Mouse (Mus musculus) myocyte (in vitro differentiated cells): Measurements from ENCODE around the gene Hmga2. TPM values are rescaled to one million over a fixed set of nuclear protein-coding genes. Genes with fewer than 3 reads are reported as not detected.
A peak's percentile ranks its signal among the peaks of the same experiment; 100 is the strongest.

Source experiments
- H3K27me3 ChIP-seq: one replicate; pipeline ENCODE4 v1.6.1; 2011; ENCODE audit not compliant: control insufficient read depth, insufficient read depth, insufficient read length
- H3K36me3 ChIP-seq: one replicate; pipeline ENCODE4 v1.6.1; 2011; ENCODE audit not compliant: control insufficient read depth, insufficient read depth
- H3K4me2 ChIP-seq: one replicate; pipeline ENCODE4 v1.6.1; 2011; ENCODE audit warnings: low read depth, control low read depth
- H3K4me3 ChIP-seq: one replicate; pipeline ENCODE4 v1.5.1; 2011; ENCODE audit warnings: mild to moderate bottlenecking, control low read depth, moderate library complexity
- H3K79me2 ChIP-seq: one replicate; pipeline ENCODE4 v1.6.1; 2011; ENCODE audit not compliant: control insufficient read depth, insufficient read depth
- H3ac ChIP-seq: one replicate; pipeline ENCODE4 v1.6.1; 2011; ENCODE audit not compliant: control insufficient read depth, insufficient read length
- CEBPB ChIP-seq: IDR thresholded peaks from 2 replicates; pipeline ENCODE4 v1.6.1; 2011; ENCODE audit warnings: mild to moderate bottlenecking, moderate library complexity; ENCODE audit not compliant: poor library complexity, insufficient read depth, severe bottlenecking
- E2F4 ChIP-seq: IDR thresholded peaks from one replicate; pipeline ENCODE4 v1.6.1; 2011; ENCODE audit warnings: mild to moderate bottlenecking, control low read depth, moderate library complexity; ENCODE audit not compliant: insufficient read depth
- MAX ChIP-seq: IDR thresholded peaks from one replicate; pipeline ENCODE4 v1.6.1; 2011; ENCODE audit warnings: low read depth, mild to moderate bottlenecking, control low read depth
- MYOD1 ChIP-seq, 3 experiments: IDR thresholded peaks; one replicate each; pipeline ENCODE4 v1.6.1; 2011; ENCODE audit warnings: control low read depth in 2 of 3, low read depth in 2 of 3, mild to moderate bottlenecking in 2 of 3, moderate library complexity in 1 of 3; ENCODE audit not compliant: insufficient read length in 2 of 3, control insufficient read depth in 1 of 3
- MYOG ChIP-seq, 3 experiments: IDR thresholded peaks; one replicate each; pipeline ENCODE4 v1.6.1; 2011; ENCODE audit warnings: control low read depth in 2 of 3, low read depth in 2 of 3, mild to moderate bottlenecking in 2 of 3; ENCODE audit not compliant: insufficient read length in 2 of 3, control insufficient read depth in 1 of 3, insufficient read depth in 1 of 3
- POLR2A ChIP-seq: IDR thresholded peaks from one replicate; pipeline ENCODE4 v1.6.1; 2011; ENCODE audit warnings: low read depth, mild to moderate bottlenecking, control low read depth, moderate library complexity; ENCODE audit not compliant: insufficient read length
- POLR2AphosphoS2 ChIP-seq: IDR thresholded peaks from one replicate; pipeline ENCODE4 v1.6.1; 2011; ENCODE audit warnings: low read depth, control low read depth; ENCODE audit not compliant: insufficient read length
- REST ChIP-seq: IDR thresholded peaks from one replicate; pipeline ENCODE4 v1.6.1; 2011; ENCODE audit warnings: mild to moderate bottlenecking, control low read depth, moderate library complexity; ENCODE audit not compliant: insufficient read depth, insufficient read length
- SRF ChIP-seq: IDR thresholded peaks from one replicate; pipeline ENCODE4 v1.6.1; 2011; ENCODE audit warnings: low read depth; ENCODE audit not compliant: control insufficient read depth, insufficient read length
- TCF12 ChIP-seq: IDR thresholded peaks from one replicate; pipeline ENCODE4 v1.6.1; 2011; ENCODE audit warnings: mild to moderate bottlenecking, control low read depth; ENCODE audit not compliant: poor library complexity, insufficient read depth, severe bottlenecking
- TCF3 ChIP-seq: IDR thresholded peaks from one replicate; pipeline ENCODE4 v1.6.1; 2011; ENCODE audit warnings: low read depth, control low read depth; ENCODE audit not compliant: insufficient read length
- USF1 ChIP-seq: IDR thresholded peaks from one replicate; pipeline ENCODE4 v1.6.1; 2011; ENCODE audit warnings: low read depth, mild to moderate bottlenecking, control low read depth, moderate library complexity
- polyA plus RNA-seq: library from polyadenylated mRNA; unstranded; fragments of >200 nt; fragmentation: generic; extraction: Trizol; gene quantifications from one replicate; pipeline ENCODE4 v1.2.1, GENCODE M21; 2012; ENCODE audit warnings: missing spikeins

Hmga2 gene
- polyA plus RNA-seq, 1 experiment = 4.3 TPM

- Histone ChIP-seq H3K4me3 (no peak overlapping the region), H3ac (no peak overlapping the region), H3K36me3 (peaks cover 12% of the 10 kb centered on the region), H3K4me2 (no peak overlapping the region), H3K27me3 (no peaks in the 10 kb centered on the region), H3K79me2 (no peaks in the 10 kb centered on the region)
- TF ChIP-seq REST (no peak), CEBPB (no peak), MAX (no peak), POLR2A (no peak), USF1 (no peak), POLR2AphosphoS2 (no peak), TCF12 (no peak), E2F4 (no peak), TCF3 (no peak)
Measured at GRCm38 (mm10) chr10:120449661-120450284, 26.5 kb downstream of the Hmga2 start.

GRCm38 (mm10) chr10:120446799-120447198 is 29.5 kb downstream of the Hmga2 start:
- peaks cover 31% of the 10 kb centered on the region for H3K36me3 ChIP-seq
- no peak overlapping the region for H3K4me3 ChIP-seq
- H3ac ChIP-seq = no peak overlapping the region
- H3K4me2 ChIP-seq = no peak overlapping the region
- H3K79me2 ChIP-seq = no peaks in the 10 kb centered on the region
- H3K27me3 ChIP-seq = no peaks in the 10 kb centered on the region
- TF ChIP-seq REST = no peak
- TF ChIP-seq SRF = peak; percentile 20
- peak in 1 of 3 experiments; percentile 12 for TF ChIP-seq MYOG (IDR thresholded peaks at IDR 0.05; ENCODE audit: control insufficient read depth in 1 of 3, insufficient read depth in 1 of 3, insufficient read length in 2 of 3, low read depth in 2 of 3)

GRCm38 (mm10) chr10:120446206-120446605 is 30.1 kb downstream of the Hmga2 start:
- H3ac ChIP-seq = no peak overlapping the region
- peaks cover 31% of the 10 kb centered on the region for H3K36me3 ChIP-seq
- no peak overlapping the region for H3K4me2 ChIP-seq
- no peaks in the 10 kb centered on the region for H3K79me2 ChIP-seq
- no peak overlapping the region for H3K4me3 ChIP-seq
- TF ChIP-seq POLR2AphosphoS2 (no peak), TCF12 (no peak), USF1 (no peak), SRF (no peak)
- H3K27me3 ChIP-seq = no peaks in the 10 kb centered on the region

- no peak for TF ChIP-seq MYOD1 (IDR thresholded peaks at IDR 0.05; ENCODE audit: control insufficient read depth in 1 of 3, insufficient read length in 2 of 3, low read depth in 2 of 3)
- no peak for TF ChIP-seq USF1
- TF ChIP-seq E2F4 = no peak
- no peak for TF ChIP-seq TCF3
- no peak for TF ChIP-seq MAX
- Histone ChIP-seq H3K36me3 (peaks cover 42% of the 10 kb centered on the region), H3K4me2 (no peak overlapping the region)
Measured at GRCm38 (mm10) chr10:120444463-120445070, 31.7 kb downstream of the Hmga2 start.

GRCm38 (mm10) chr10:120443757-120444311 is 32.4 kb downstream of the Hmga2 start:
- TF ChIP-seq E2F4 (no peak), MYOG (IDR thresholded peaks at IDR 0.05; ENCODE audit: control insufficient read depth in 1 of 3, insufficient read depth in 1 of 3, insufficient read length in 2 of 3, low read depth in 2 of 3) (no peak), SRF (no peak)
- Histone ChIP-seq H3K4me2 (no peak overlapping the region), H3ac (no peak overlapping the region), H3K4me3 (no peak overlapping the region), H3K79me2 (no peaks in the 10 kb centered on the region), H3K27me3 (no peaks in the 10 kb centered on the region), H3K36me3 (peaks cover 42% of the 10 kb centered on the region)

More at GRCm38 (mm10) chr10:120444463-120445070, 31.7 kb downstream of the Hmga2 start:
- H3K4me3 ChIP-seq = no peak overlapping the region
- H3K27me3 ChIP-seq = no peaks in the 10 kb centered on the region
- no peaks in the 10 kb centered on the region for H3K79me2 ChIP-seq
- H3ac ChIP-seq = no peak overlapping the region

- peaks cover 46% of the 10 kb centered on the region for H3K36me3 ChIP-seq
- no peak overlapping the region for H3K4me2 ChIP-seq
- TF ChIP-seq POLR2AphosphoS2 = no peak
- no peak for TF ChIP-seq MYOD1 (IDR thresholded peaks at IDR 0.05; ENCODE audit: control insufficient read depth in 1 of 3, insufficient read length in 2 of 3, low read depth in 2 of 3)
- TF ChIP-seq TCF12 = no peak
- no peak for TF ChIP-seq SRF
- no peak for TF ChIP-seq TCF3
- no peak for TF ChIP-seq USF1
- no peak for TF ChIP-seq POLR2A
- no peak for TF ChIP-seq REST
- TF ChIP-seq CEBPB = no peak
- TF ChIP-seq E2F4 = no peak
- no peak for TF ChIP-seq MAX
- TF ChIP-seq MYOG (IDR thresholded peaks at IDR 0.05; ENCODE audit: control insufficient read depth in 1 of 3, insufficient read depth in 1 of 3, insufficient read length in 2 of 3, low read depth in 2 of 3) = no peak
- H3K4me3 ChIP-seq = no peak overlapping the region
- H3ac ChIP-seq = no peak overlapping the region
- H3K79me2 ChIP-seq = no peaks in the 10 kb centered on the region
- peaks cover 7% of the 10 kb centered on the region for H3K27me3 ChIP-seq
Measured at GRCm38 (mm10) chr10:120441254-120441653, 35.0 kb downstream of the Hmga2 start.
